Mouse (Mus musculus) heart, adult 2 months (tissue): ENCODE measurements around the gene Insm1.

Experiments
- CTCF ChIP-seq: fragments of 200-600 bp; IDR thresholded peaks from 2 replicates; pipeline ENCODE4 v1.8.1; 2022; ENCODE audit warnings: antibody characterized with exemption, mild to moderate bottlenecking, moderate library complexity
- POLR2A ChIP-seq: fragments of 200-500 bp; IDR thresholded peaks from 2 replicates; pipeline ENCODE4 v1.6.1; 2011; ENCODE audit warnings: mild to moderate bottlenecking, low read depth, low read length, control low read depth; ENCODE audit not compliant: insufficient read depth

DNA sequence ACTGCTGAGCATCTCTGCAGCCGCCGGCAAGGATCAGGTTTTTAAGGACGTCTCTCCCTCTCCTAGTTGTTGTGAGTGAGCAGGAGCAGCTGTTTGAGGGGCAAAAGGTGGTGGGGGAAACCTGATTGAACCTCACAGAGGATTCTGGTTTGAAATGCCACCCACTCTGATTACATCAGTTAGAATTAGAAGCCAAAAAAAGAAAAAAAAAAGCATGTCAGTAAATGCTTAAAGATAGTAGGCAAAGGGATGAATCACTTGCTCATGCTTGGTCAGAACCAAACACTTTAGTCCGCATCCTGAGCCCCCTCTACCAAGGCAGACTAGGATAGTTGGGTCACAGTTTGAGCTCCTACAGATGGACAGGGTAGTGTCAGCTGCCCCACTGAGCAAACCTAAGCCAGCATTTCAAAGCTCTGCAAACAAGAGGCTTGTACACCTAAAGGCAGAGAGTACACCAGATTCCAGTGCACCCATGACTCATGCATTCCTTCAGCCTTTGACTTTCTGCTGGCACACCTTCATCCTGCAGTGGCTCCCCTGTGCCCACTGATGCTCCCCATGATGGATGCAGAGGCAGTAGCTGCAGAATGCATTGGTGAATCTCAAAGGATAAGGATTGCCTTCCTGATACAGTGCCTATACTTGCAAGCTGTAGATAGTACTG lies 24.8 kb downstream of the Insm1 start:
- TF ChIP-seq CTCF (no peak), POLR2A (no peak)
